In genomic region chr3:105806519-105807249, GRCm38 (mm10) we compare ENCODE assay signal across 32 mouse cellular contexts. TPM values are rescaled to one million over a fixed set of nuclear protein-coding genes. Genes with fewer than 3 reads are reported as not detected.
DNase-seq lines count a peak whose midpoint lies in the region; ATAC-seq lines count a peak whose summit lies in the region.
"Had no signal": no experiment of that assay in that cellular context is flagged by ENCODE, and none has a peak within 500 bp of the region (broad histone marks: within the 10 kb centered on the region; RNA-seq: fewer than 3 reads in every experiment).

No protein-coding gene starts in this region.

- H3K36me3 ChIP-seq in intestine, embryonic 16.5 days (ENCODE audit: control insufficient read depth, insufficient read depth, low read length) = no peaks in the 10 kb centered on the region
- no peaks in the 10 kb centered on the region for H3K36me3 ChIP-seq in intestine, embryonic 15.5 days
- H3K36me3 ChIP-seq in midbrain, embryonic 14.5 days (ENCODE audit: control insufficient read depth, insufficient read depth, low read length) = no peaks in the 10 kb centered on the region
- no peaks in the 10 kb centered on the region for H3K36me3 ChIP-seq in midbrain, embryonic 11.5 days (ENCODE audit: control insufficient read depth, insufficient read depth, low read length)
- H3K36me3 ChIP-seq in liver, embryonic 16.5 days (ENCODE audit: control insufficient read depth, insufficient read depth) = no peaks in the 10 kb centered on the region
- H3K36me3 ChIP-seq: embryonic facial prominence, embryonic 12.5 days; heart, embryonic 12.5 days; hindbrain, embryonic 15.5 days; midbrain, embryonic 10.5 days; neural tube, embryonic 12.5 days had no signal

- no peaks in the 10 kb centered on the region for H3K9me3 ChIP-seq in intestine, embryonic 16.5 days (ENCODE audit: control insufficient read depth, low read length)
- no peaks in the 10 kb centered on the region for H3K9me3 ChIP-seq in intestine, embryonic 15.5 days
- no peaks in the 10 kb centered on the region for H3K9me3 ChIP-seq in midbrain, embryonic 14.5 days (ENCODE audit: control insufficient read depth, low read length)
- no peaks in the 10 kb centered on the region for H3K9me3 ChIP-seq in midbrain, embryonic 11.5 days (ENCODE audit: control insufficient read depth, low read length)
- no peaks in the 10 kb centered on the region for H3K9me3 ChIP-seq in liver, embryonic 16.5 days (replicated peaks; ENCODE audit: control insufficient read depth, low read length)
- H3K9me3 ChIP-seq: embryonic facial prominence, embryonic 12.5 days; heart, embryonic 12.5 days; hindbrain, embryonic 15.5 days; midbrain, embryonic 10.5 days; neural tube, embryonic 12.5 days had no signal

- no peak overlapping the region for H3K4me3 ChIP-seq in intestine, embryonic 16.5 days (ENCODE audit: low read length)
- no peak overlapping the region for H3K4me3 ChIP-seq in intestine, embryonic 15.5 days (replicated peaks)
- no peak overlapping the region for H3K4me3 ChIP-seq in midbrain, embryonic 14.5 days (replicated peaks; ENCODE audit: low read depth, low read length)
- H3K4me3 ChIP-seq in midbrain, embryonic 11.5 days (ENCODE audit: low read depth, low read length) = no peak overlapping the region
- no peak overlapping the region for H3K4me3 ChIP-seq in liver, embryonic 16.5 days (ENCODE audit: low read depth, low read length)
- H3K4me3 ChIP-seq: embryonic facial prominence, embryonic 12.5 days; gastrocnemius, adult 2 months; heart, adult 2 months; heart, embryonic 12.5 days; hindbrain, embryonic 15.5 days; layer of hippocampus, adult 2 months; left cerebral cortex, adult 2 months; midbrain, embryonic 10.5 days; myocyte; neural tube, embryonic 12.5 days had no signal

- H3K4me1 ChIP-seq in intestine, embryonic 16.5 days (ENCODE audit: control insufficient read depth, insufficient read depth, low read length) = peaks cover 13% of the 10 kb centered on the region
- peaks cover 10% of the 10 kb centered on the region for H3K4me1 ChIP-seq in intestine, embryonic 15.5 days (replicated peaks)
- H3K4me1 ChIP-seq in midbrain, embryonic 14.5 days (ENCODE audit: control insufficient read depth, insufficient read depth, low read length) = no peaks in the 10 kb centered on the region
- no peaks in the 10 kb centered on the region for H3K4me1 ChIP-seq in midbrain, embryonic 11.5 days (ENCODE audit: control insufficient read depth, insufficient read depth, low read length)
- peaks cover 53% of the 10 kb centered on the region for H3K4me1 ChIP-seq in liver, embryonic 16.5 days (ENCODE audit: control insufficient read depth, low read depth, low read length)
- H3K4me1 ChIP-seq: embryonic facial prominence, embryonic 12.5 days; neural tube, embryonic 12.5 days had no signal

- H3K9ac ChIP-seq in intestine, embryonic 16.5 days (ENCODE audit: low read depth, low read length) = no peak overlapping the region
- H3K9ac ChIP-seq in intestine, embryonic 15.5 days = no peak overlapping the region
- H3K9ac ChIP-seq in midbrain, embryonic 14.5 days (replicated peaks; ENCODE audit: low read length) = no peak overlapping the region
- no peak overlapping the region for H3K9ac ChIP-seq in midbrain, embryonic 11.5 days (ENCODE audit: low read length)
- H3K9ac ChIP-seq in liver, embryonic 16.5 days (ENCODE audit: low read depth, low read length) = no peak overlapping the region
- H3K9ac ChIP-seq: embryonic facial prominence, embryonic 12.5 days; heart, embryonic 12.5 days; hindbrain, embryonic 15.5 days; lung, embryonic 14.5 days; neural tube, embryonic 12.5 days had no signal

- peak; percentile 8 for DNase-seq in midbrain, embryonic 14.5 days
- no peak for DNase-seq in midbrain, embryonic 11.5 days (ENCODE audit: low spot score, missing footprints)
- peak; percentile 76 for DNase-seq in brain, adult 2 months (ENCODE audit: low read depth, low spot score)
- no peak for DNase-seq in thymus, postnatal 36 days
- DNase-seq in adrenal gland, postnatal 4 days (ENCODE audit: low spot score in 2 of 2) = no peak
- DNase-seq: adrenal gland, postnatal 36 days; cerebellum, adult 9-11 months; embryo, embryonic 11 days; gastrocnemius, adult 2 months; gastrocnemius, postnatal 36 days; heart, adult 2 months; kidney, adult 11 months; kidney, postnatal 25 days; left cerebral cortex, postnatal 4 days; lung, embryonic 14.5 days; lung, postnatal 14 days; thymus, adult 18-20 months; thymus, postnatal 4 days had no signal

- H3K27ac ChIP-seq in intestine, embryonic 16.5 days (ENCODE audit: low read length) = peak overlapping the region; percentile 45; the same call in 1 of the 2 replicates
- no peak overlapping the region for H3K27ac ChIP-seq in intestine, embryonic 15.5 days
- H3K27ac ChIP-seq in midbrain, embryonic 14.5 days (replicated peaks; ENCODE audit: low read depth, low read length) = no peak overlapping the region
- no peak overlapping the region for H3K27ac ChIP-seq in midbrain, embryonic 11.5 days (ENCODE audit: low read depth, low read length)
- H3K27ac ChIP-seq in liver, embryonic 16.5 days (ENCODE audit: low read length) = peak overlapping the region; percentile 68
- H3K27ac ChIP-seq: embryonic facial prominence, embryonic 12.5 days; gastrocnemius, adult 2 months; heart, adult 2 months; hindbrain, embryonic 15.5 days; layer of hippocampus, adult 2 months; left cerebral cortex, adult 2 months; midbrain, embryonic 10.5 days; neural tube, embryonic 12.5 days; stomach, postnatal 0 days had no signal

- peak; percentile 49 for ATAC-seq in intestine, embryonic 16.5 days
- no peak for ATAC-seq in intestine, embryonic 15.5 days
- ATAC-seq in midbrain, embryonic 14.5 days (ENCODE audit: low FRiP score, low TSS enrichment) = no peak
- no peak for ATAC-seq in midbrain, embryonic 11.5 days (ENCODE audit: low FRiP score)
- ATAC-seq in liver, embryonic 16.5 days (ENCODE audit: low read depth) = no peak
- ATAC-seq: CD4-positive, CD25-positive, alpha-beta regulatory T cell, adult 4 months; forebrain, embryonic 16.5 days had no signal

- WGBS in intestine, embryonic 16.5 days = 69% methylated on average over 11 of the region's 11 CpGs
- WGBS in intestine, embryonic 15.5 days = 70% methylated on average over 11 of the region's 11 CpGs
- 65% methylated on average over 11 of the region's 11 CpGs for WGBS in midbrain, embryonic 14.5 days
- 75% methylated on average over 11 of the region's 11 CpGs for WGBS in midbrain, embryonic 11.5 days
- 72% methylated on average over 11 of the region's 11 CpGs for WGBS in liver, embryonic 16.5 days (ENCODE audit: insufficient replicate concordance)

- H3K4me2 ChIP-seq in intestine, embryonic 16.5 days (ENCODE audit: low read depth, low read length) = no peak overlapping the region
- H3K4me2 ChIP-seq in intestine, embryonic 15.5 days (replicated peaks) = no peak overlapping the region
- H3K4me2 ChIP-seq in midbrain, embryonic 14.5 days (ENCODE audit: low read length) = no peak overlapping the region
- H3K4me2 ChIP-seq in midbrain, embryonic 11.5 days = no peak overlapping the region
- H3K4me2 ChIP-seq in liver, embryonic 16.5 days (ENCODE audit: low read depth, low read length) = no peak overlapping the region
- H3K4me2 ChIP-seq: embryonic facial prominence, embryonic 12.5 days; heart, embryonic 12.5 days; hindbrain, embryonic 15.5 days; lung, embryonic 14.5 days; neural tube, embryonic 12.5 days had no signal

- H3K27me3 ChIP-seq in intestine, embryonic 16.5 days (replicated peaks; ENCODE audit: control insufficient read depth, insufficient read depth, low read length) = no peaks in the 10 kb centered on the region
- no peaks in the 10 kb centered on the region for H3K27me3 ChIP-seq in intestine, embryonic 15.5 days (replicated peaks)
- no peaks in the 10 kb centered on the region for H3K27me3 ChIP-seq in midbrain, embryonic 14.5 days (ENCODE audit: control insufficient read depth, insufficient read depth, low read length)
- no peaks in the 10 kb centered on the region for H3K27me3 ChIP-seq in midbrain, embryonic 11.5 days (ENCODE audit: control insufficient read depth, insufficient read depth, low read length)
- H3K27me3 ChIP-seq in liver, embryonic 16.5 days (ENCODE audit: control insufficient read depth, insufficient read depth, low read depth, low read length) = no peaks in the 10 kb centered on the region
- H3K27me3 ChIP-seq: embryonic facial prominence, embryonic 12.5 days; hindbrain, embryonic 15.5 days; neural tube, embryonic 12.5 days had no signal

RNA-seq across cellular contexts. Expression of gene Rap1a, which starts 5.5 kb away (rescaled TPM):
- 104 and 107 TPM in 2 replicates for polyA plus RNA-seq in intestine, embryonic 16.5 days (2015; fragmentation: Nextera tagmentation; extraction: Ambion mirVana)
- 116 and 133 TPM in 2 replicates for polyA plus RNA-seq in intestine, embryonic 15.5 days (2015; fragmentation: Nextera tagmentation; extraction: Ambion mirVana)
- polyA plus RNA-seq in midbrain, embryonic 14.5 days (2014; fragmentation: Nextera tagmentation; extraction: Ambion mirVana) = 59.9 and 79.4 TPM in 2 replicates
- 87.0 and 91.8 TPM in 2 replicates for polyA plus RNA-seq in midbrain, embryonic 11.5 days (2014; fragmentation: Nextera tagmentation; extraction: Ambion mirVana)
- polyA plus RNA-seq in liver, embryonic 16.5 days (2015; fragmentation: Nextera tagmentation; extraction: Ambion mirVana) = 98.9 and 102 TPM in 2 replicates
- total RNA-seq in adrenal gland, postnatal 4 days (2021) = 100 to 1,000 TPM; 170 to 173 TPM

Comparison
In these comparisons a context has a peak if more than half of its experiments do, and no peak if none do; other contexts are left out.
1. H3K27ac ChIP-seq: peak in intestine, embryonic 16.5 days (single experiment) and liver, embryonic 16.5 days (single experiment); none in intestine, embryonic 15.5 days (single experiment), midbrain, embryonic 14.5 days (single experiment) and midbrain, embryonic 11.5 days (single experiment).
2. DNase-seq: peak in midbrain, embryonic 14.5 days (single experiment) and brain, adult 2 months (single experiment); none in midbrain, embryonic 11.5 days (single experiment), thymus, postnatal 36 days (0 of 2) and adrenal gland, postnatal 4 days (0 of 2).